Mouse (Mus musculus) limb, embryonic 11.5 days (tissue): ENCODE data around the gene Mcts2. TPM values are rescaled to one million over a fixed set of nuclear protein-coding genes. Genes with fewer than 3 reads are reported as not detected.

Experiments
- ATAC-seq: fragments of 200-750 bp; cut with Nextera tagmentation; 2 replicates; pipeline ENCODE4 v1.8.0; 2017; ENCODE audit warnings: low read depth; ENCODE audit not compliant: insufficient number of reproducible peaks, low FRiP score, low TSS enrichment
- DNase-seq: peaks from one replicate; pipeline ENCODE4 v3.0.0-alpha.2; 2015; ENCODE audit warnings: low spot score
- H3K27ac ChIP-seq: fragments of 300-500 bp; sonication (generic); replicated peaks from 2 replicates; pipeline ENCODE4 v1.5.1; 2014; ENCODE audit warnings: low read depth, mild to moderate bottlenecking, low read length
- H3K27me3 ChIP-seq: fragments of 300-500 bp; sonication (generic); 2 replicates; pipeline ENCODE4 v1.6.1; 2014; ENCODE audit warnings: mild to moderate bottlenecking, low read length, mixed read lengths; ENCODE audit not compliant: control insufficient read depth, insufficient read depth
- H3K36me3 ChIP-seq: fragments of 300-500 bp; sonication (generic); 2 replicates; pipeline ENCODE4 v1.6.1; 2014; ENCODE audit warnings: mild to moderate bottlenecking, low read length, moderate library complexity, mixed read lengths; ENCODE audit not compliant: control insufficient read depth, insufficient read depth
- H3K4me1 ChIP-seq: fragments of 300-500 bp; sonication (generic); 2 replicates; pipeline ENCODE4 v1.6.1; 2014; ENCODE audit warnings: low read length, mixed read lengths; ENCODE audit not compliant: control insufficient read depth, insufficient read depth
- H3K4me2 ChIP-seq: fragments of 300-500 bp; sonication (generic); 2 replicates; pipeline ENCODE4 v1.6.1; 2014; ENCODE audit warnings: low read depth, mild to moderate bottlenecking, moderate library complexity; ENCODE audit not compliant: severe bottlenecking
- H3K4me3 ChIP-seq: fragments of 300-500 bp; sonication (generic); 2 replicates; pipeline ENCODE4 v1.5.1; 2014; ENCODE audit warnings: low read depth, low read length
- H3K9ac ChIP-seq: fragments of 300-500 bp; sonication (generic); 2 replicates; pipeline ENCODE4 v1.6.1; 2014; ENCODE audit warnings: mild to moderate bottlenecking, low read length
- H3K9me3 ChIP-seq: fragments of 300-500 bp; sonication (generic); 2 replicates; pipeline ENCODE4 v1.6.1; 2016; ENCODE audit warnings: low read length; ENCODE audit not compliant: control insufficient read depth
- WGBS: fragments of 180-500 bp; shearing (Covaris S2); extraction: QIAGEN DNeasy Blood & Tissue Kit; methylation state at CpG from one replicate; pipeline ENCODE4 v1.1.7; 2014; 5-methylcytosine and 5-hydroxymethylcytosine counted together
- polyA plus RNA-seq: library from polyadenylated mRNA; unstranded; fragments of >200 nt; fragmentation: Nextera tagmentation; extraction: Ambion mirVana; gene quantifications from 2 replicates; pipeline ENCODE4 v1.2.1, GENCODE M21; 2014

Mcts2 gene
- polyA plus RNA-seq, 1 experiment from 2014 or later: 38.5 TPM

DNA sequence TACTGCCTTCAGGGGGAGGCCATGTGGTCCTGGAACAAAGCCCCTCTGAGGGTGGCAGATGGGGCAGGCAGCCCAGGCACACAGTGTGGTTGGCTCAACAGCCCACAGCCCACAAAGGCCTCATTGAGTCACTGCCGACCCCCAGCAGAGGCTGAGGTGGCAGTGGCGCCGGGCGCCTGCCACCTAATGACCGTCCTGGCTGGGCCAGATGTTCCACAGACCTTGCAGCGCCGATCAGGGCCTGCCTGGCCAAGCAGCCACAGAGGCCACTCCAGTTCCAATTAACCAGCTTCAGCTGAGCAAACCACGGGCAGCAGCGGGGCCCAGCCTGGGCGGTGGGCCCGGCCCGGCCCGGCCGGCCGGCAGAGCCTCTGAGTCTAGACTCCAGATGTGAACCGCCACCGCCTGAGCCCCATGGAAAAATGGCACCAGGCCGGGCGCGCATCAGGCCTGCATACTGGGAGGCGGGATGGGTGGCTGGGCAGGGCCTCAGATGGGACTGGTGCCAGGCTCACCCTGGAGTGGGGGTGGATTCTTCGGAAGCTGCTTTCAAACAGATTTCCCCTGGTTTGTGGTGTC lies 19.2 kb downstream of the Mcts2 start:
- Histone ChIP-seq H3K9ac (peak overlapping the region; percentile 51), H3K36me3 (peaks cover 29% of the 10 kb centered on the region), H3K4me1 (peaks cover 34% of the 10 kb centered on the region), H3K9me3 (0 out of 2 replicates have a peak, but pooled peaks cover 2% of the 10 kb centered on the region), H3K4me3 (no peak overlapping the region), H3K27ac (peak overlapping the region; percentile 98), H3K27me3 (no peaks in the 10 kb centered on the region), H3K4me2 (peak overlapping the region; percentile 8; the same call in 1 of the 2 replicates)
- 28% methylated on average over 22 of the region's 22 CpGs for WGBS
- ATAC-seq: peak; percentile 84
- peak; percentile 85 for DNase-seq

DNA sequence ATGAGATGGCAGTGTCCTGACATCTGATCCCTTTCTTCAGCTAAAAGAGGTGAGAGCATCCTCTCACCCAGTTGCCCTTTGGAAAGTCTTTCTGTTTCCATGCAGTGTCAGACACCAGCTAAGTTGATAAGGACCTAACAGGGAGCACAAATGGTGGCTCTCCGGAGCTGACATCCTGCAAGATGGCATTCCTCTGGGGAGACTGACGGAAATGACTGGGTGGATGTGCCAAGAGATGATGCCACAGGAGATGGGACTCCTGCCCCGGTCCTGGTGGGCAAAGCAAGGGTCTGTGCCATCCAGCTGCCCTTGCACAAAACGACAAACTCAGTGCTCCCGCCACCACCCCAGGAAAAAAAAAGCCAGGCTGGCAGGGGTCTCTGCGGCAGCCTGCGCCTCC lies 20.4 kb downstream of the Mcts2 start:
- DNase-seq (no peak), ATAC-seq (no peak)
- peaks cover 18% of the 10 kb centered on the region for H3K36me3 ChIP-seq
- peak overlapping the region; percentile 9; the same call in 1 of the 2 replicates for H3K4me3 ChIP-seq
- 13% methylated on average over 7 of the region's 7 CpGs for WGBS
- H3K27ac ChIP-seq: peak overlapping the region; percentile 98
- no peaks in the 10 kb centered on the region for H3K27me3 ChIP-seq
- peaks cover 34% of the 10 kb centered on the region for H3K4me1 ChIP-seq
- H3K9ac ChIP-seq: peak overlapping the region; percentile 55
- H3K4me2 ChIP-seq: peak overlapping the region; percentile 40
- H3K9me3 ChIP-seq: 0 out of 2 replicates have a peak, but pooled peaks cover 2% of the 10 kb centered on the region

DNA sequence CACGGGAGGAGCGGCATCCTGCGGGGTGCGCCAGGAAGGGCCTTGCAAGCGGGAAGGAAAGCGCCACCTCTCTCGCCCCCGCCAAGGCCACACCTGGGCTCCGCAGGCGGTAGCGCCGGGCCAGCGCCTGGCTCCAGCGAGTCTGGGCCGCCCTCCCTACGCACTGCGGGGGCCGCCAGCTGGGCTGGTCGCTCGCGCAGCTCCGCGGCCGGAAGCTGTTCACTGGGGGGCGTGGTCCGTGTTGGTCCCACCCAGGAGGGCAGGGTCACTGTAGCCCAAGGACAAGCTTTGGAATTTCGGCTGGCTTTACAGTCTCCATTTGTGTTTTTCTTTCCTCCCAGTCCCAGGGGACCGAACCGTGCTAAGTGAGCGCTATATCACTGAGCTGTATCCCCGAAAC lies 20.8 kb downstream of the Mcts2 start:
- Histone ChIP-seq H3K4me3 (peak overlapping the region; percentile 9; the same call in 1 of the 2 replicates), H3K9me3 (0 out of 2 replicates have a peak, but pooled peaks cover 2% of the 10 kb centered on the region), H3K27ac (peak overlapping the region; percentile 98), H3K4me1 (peaks cover 34% of the 10 kb centered on the region), H3K9ac (peak overlapping the region; percentile 55), H3K36me3 (peaks cover 14% of the 10 kb centered on the region), H3K27me3 (no peaks in the 10 kb centered on the region), H3K4me2 (peak overlapping the region; percentile 40)
- WGBS: under 1% methylated on average over 31 of the region's 31 CpGs
- peak; percentile 95 for DNase-seq
- peak; percentile 86 for ATAC-seq

DNA sequence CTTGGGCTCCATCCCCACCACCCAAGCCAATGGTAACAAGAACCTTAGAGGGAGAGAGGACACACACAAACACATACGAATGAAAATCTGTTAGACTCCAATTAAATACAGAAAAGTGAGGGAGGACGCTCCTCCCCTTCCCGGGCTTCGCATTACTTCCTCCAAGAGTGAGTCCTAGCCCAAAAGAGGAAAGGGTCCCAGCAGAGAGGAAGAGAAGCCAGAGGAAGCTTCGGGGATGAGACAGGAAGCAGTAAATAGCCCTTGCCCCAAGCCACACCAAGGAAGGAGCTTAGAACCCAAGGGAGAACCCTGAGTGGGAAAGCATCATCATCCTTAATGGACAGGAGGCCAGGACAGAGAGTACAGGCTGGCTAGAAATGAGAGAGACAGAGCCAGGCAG lies 22.2 kb downstream of the Mcts2 start:
- WGBS: 93% methylated on average over 5 of the region's 5 CpGs
- Histone ChIP-seq H3K9ac (no peak overlapping the region), H3K27ac (no peak overlapping the region)

DNA sequence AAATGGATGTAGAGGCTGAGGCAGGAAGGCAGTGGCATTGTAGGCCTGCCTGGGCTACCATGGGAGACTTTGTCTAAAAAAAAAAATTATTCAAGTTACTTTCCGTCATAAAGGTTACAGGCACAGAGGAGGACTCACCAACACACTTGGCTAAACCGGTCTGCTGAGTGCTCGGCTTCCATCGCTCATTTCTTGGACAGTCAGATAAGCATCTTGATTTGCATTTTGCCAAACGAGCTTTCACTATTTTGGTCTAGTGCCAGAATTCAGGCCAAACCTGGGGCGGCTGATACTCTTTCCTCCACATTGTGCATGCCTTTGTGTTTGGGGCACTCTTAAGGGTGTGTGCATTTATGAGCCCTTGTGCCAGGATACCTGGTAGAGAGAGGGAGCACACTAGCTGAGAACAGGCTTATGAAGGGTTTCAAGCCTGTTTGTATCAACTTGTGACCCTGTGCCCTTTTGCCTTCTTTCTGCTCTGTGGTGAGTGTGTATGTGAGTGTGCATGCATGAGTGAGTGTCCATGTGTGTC lies 29.5 kb downstream of the Mcts2 start:
- H3K4me2 ChIP-seq: no peak overlapping the region
- no peaks in the 10 kb centered on the region for H3K9me3 ChIP-seq
- H3K27me3 ChIP-seq: no peaks in the 10 kb centered on the region
- ATAC-seq (no peak), DNase-seq (no peak)
- H3K9ac ChIP-seq: no peak overlapping the region
- WGBS: 81% methylated on average over 6 of the region's 6 CpGs
- H3K36me3 ChIP-seq: no peaks in the 10 kb centered on the region
- no peak overlapping the region for H3K27ac ChIP-seq
- H3K4me1 ChIP-seq: no peaks in the 10 kb centered on the region; the same call in 1 of the 2 replicates
- H3K4me3 ChIP-seq: no peak overlapping the region

More for the DNA sequence above, 22.2 kb downstream of the Mcts2 start:
- Histone ChIP-seq H3K4me1 (peaks cover 34% of the 10 kb centered on the region), H3K36me3 (peaks cover 9% of the 10 kb centered on the region), H3K27me3 (no peaks in the 10 kb centered on the region), H3K4me2 (no peak overlapping the region), H3K4me3 (no peak overlapping the region), H3K9me3 (0 out of 2 replicates have a peak, but pooled peaks cover 2% of the 10 kb centered on the region)
- DNase-seq: no peak
- no peak for ATAC-seq

DNA sequence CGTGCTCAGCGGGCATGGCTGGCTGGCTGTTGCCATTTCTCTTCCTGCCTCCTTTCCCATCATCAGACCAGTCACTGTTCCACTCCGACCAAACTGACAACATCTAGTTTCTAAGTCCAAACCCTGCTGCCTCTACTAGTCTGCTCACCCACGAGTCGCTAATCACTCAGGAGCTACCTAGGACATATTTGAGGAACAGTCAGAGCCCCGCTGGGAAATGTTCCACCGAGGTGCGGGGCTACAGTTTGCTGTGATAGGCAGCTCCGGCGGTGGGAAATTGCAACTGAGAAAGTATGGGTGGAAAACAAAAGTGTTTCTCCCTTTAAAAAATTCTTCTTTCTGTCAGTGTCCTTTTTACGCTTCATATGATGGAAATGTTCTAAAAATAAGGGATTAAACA lies 30.8 kb downstream of the Mcts2 start:
- 67% methylated on average over 11 of the region's 11 CpGs for WGBS
- no peak for ATAC-seq
- no peaks in the 10 kb centered on the region for H3K9me3 ChIP-seq
- H3K4me3 ChIP-seq: no peak overlapping the region
- no peaks in the 10 kb centered on the region for H3K27me3 ChIP-seq
- no peaks in the 10 kb centered on the region for H3K36me3 ChIP-seq
- no peak overlapping the region; the same call in 1 of the 2 replicates for H3K9ac ChIP-seq
- no peaks in the 10 kb centered on the region; the same call in 1 of the 2 replicates for H3K4me1 ChIP-seq
- H3K27ac ChIP-seq: no peak overlapping the region
- H3K4me2 ChIP-seq: no peak overlapping the region
- DNase-seq: no peak

DNA sequence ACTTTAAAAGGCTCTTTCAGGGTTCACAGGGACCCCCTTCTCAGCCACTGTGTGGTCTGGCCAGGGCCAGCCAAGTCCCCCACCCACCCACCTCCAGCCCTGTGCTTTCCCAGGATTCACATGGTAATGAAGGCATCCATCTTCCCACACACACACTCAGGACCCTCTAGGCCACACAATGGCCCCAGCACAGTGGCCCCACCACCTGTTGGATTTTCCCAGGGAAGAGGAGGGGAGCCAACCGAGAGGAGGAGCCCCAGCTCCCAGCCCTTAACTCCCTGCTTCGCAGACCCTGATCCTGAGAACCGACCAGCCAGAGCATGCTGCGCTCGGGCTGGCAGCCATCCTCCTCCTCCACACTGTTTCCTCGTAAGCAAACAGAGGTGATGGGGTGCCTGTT lies 31.2 kb downstream of the Mcts2 start:
- H3K4me2 ChIP-seq: no peak overlapping the region
- no peaks in the 10 kb centered on the region for H3K9me3 ChIP-seq
- no peaks in the 10 kb centered on the region; the same call in 1 of the 2 replicates for H3K4me1 ChIP-seq
- H3K36me3 ChIP-seq: no peaks in the 10 kb centered on the region
- H3K4me3 ChIP-seq: no peak overlapping the region
- H3K9ac ChIP-seq: peak overlapping the region; percentile 12; the same call in 1 of the 2 replicates
- no peak overlapping the region for H3K27ac ChIP-seq
- no peak for DNase-seq
- H3K27me3 ChIP-seq: no peaks in the 10 kb centered on the region
- 28% methylated on average over 6 of the region's 6 CpGs for WGBS
- ATAC-seq: peak; percentile 27; the same call in 1 of the 2 replicates

DNA sequence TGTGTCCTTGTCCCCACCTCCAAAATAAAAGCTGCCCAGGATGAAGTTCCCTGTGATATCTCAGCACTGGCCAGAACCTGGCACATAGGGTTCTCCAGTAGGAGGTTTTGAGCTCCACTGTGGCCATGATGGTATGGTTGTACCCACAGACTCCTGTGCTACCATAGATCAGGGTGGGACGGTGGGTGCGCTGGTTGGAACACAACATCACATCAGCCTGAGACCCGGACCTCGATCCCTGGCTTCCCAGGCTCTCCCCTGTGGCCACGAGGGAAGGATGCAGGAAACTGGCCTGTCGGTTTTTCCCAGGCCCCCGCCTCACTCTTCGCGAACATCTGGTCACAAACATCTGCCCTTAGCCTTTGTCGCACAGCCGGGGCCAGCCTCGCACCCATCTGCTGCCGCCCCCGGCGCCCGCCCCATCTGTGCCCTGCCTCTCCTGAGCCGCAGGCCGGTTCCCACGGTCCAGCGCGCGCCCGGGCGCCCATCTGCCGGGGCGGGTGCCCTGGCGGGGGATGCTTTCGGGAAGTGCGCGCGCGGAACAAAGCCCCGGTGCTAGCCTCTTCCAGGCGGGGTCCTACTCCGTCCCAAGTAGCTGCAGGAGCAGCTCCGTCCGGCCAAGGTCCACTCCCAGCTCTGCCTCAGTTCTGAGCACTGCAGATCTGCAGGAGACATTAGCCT lies 37.0 kb downstream of the Mcts2 start:
- H3K36me3 ChIP-seq: no peaks in the 10 kb centered on the region
- 2% methylated on average over 37 of the region's 37 CpGs for WGBS
- 0 out of 2 replicates have a peak overlapping the region, but pooled peaks have one; percentile 21 for H3K27ac ChIP-seq
- no peaks in the 10 kb centered on the region for H3K27me3 ChIP-seq
- peak overlapping the region; percentile 77 for H3K9ac ChIP-seq
- no peak for ATAC-seq
- H3K4me3 ChIP-seq: peak overlapping the region; percentile 25
- H3K9me3 ChIP-seq: no peaks in the 10 kb centered on the region
- DNase-seq: peak; percentile 68
- peak overlapping the region; percentile 64 for H3K4me2 ChIP-seq
- H3K4me1 ChIP-seq: peaks cover 38% of the 10 kb centered on the region
